Mouse (Mus musculus): ENCODE results near the gene Aldoc.
"Not testable (repeated sequence)": the region's sequence is repeated elsewhere in the genome, so short reads cannot be mapped to it uniquely, and the experiment has no call there.

Aldoc gene

DNA sequence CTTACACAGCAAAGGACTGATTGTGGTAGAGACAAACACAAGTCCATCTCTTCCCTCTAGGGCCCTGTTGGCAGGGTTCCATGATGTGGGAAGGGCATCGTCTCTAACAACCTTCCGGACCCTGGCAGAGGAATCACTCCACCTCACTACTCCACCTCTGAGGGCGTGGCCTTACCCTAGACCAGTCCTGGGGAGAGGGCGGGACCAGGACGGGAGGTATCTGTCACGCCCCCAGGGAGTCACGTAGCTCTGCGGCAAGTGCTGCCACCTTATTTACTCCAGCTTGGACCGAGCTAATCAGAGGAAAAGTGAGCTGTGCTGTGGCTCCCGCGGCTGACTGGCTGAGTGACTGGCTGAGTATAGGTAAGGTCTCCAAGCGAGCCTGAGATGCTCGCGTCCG lies at the start of gene Aldoc:
Gene Aldoc (plus strand): TSS at position 109 of the 400 bp plus-strand sequence.
- peak; percentile 57 for DNase-seq (ENCODE audit: low spot score)

DNA sequence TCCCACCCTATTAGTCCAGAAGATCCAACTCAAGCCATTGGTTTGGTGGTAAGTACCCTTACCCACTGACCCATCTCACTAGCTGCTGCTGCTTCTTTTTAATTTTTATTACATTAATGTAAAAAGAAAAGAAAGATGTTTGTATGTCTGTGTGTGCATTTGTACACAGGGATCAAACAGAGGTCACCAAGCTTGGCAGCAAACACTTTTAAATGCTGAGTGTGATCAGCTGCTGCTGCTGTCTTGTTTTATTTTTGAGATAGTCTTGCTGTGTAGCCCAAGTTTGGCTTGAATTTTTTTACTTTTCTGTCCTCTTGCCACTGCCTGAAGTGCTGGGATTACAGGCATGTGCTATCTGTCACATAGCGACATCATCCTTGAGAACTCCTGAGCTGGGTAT lies 47.2 kb upstream of the Aldoc start:
- DNase-seq (ENCODE audit: low spot score) = no peak

DNA sequence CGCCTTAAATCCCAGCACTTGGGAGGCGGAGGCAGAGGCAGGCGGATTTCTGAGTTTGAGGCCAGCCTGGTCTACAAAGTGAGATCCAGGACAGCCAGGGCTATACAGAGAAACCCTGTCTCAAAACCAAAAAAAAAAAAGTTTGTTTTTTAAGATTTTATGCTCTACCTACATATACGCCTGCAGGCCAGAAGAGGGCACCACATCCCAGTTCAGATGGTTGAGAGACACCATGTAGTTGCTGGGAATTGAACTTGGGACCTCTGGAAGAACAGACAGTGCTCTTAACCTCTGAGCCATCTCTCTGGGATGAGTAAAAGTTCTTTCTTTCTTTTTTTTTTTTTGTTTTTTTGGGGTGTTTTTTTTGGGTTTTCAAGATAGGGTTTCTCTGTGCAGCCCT lies 46.6 kb upstream of the Aldoc start:
- DNase-seq (ENCODE audit: low spot score) = not testable (repeated sequence)

DNA sequence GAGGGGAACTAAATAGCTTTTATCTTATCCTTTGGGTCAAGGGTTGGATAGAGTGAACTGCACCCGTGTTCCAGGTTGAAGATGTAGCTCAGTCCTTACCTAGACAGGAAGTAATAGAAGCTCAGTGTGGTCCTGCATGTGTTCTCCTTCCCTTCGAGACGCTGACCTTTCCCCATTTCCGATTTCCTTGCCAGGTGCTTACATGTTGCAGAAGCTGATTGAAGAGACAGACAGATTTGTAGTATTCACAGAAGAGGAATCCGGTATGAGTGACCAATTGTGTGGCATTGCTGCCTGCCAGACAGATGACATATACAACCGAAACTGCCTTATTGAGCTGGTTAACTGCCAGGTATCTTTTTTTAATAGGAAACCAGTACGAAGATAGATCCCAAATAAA lies 43.9 kb upstream of the Aldoc start:
- DNase-seq (ENCODE audit: low spot score) = no peak

DNA sequence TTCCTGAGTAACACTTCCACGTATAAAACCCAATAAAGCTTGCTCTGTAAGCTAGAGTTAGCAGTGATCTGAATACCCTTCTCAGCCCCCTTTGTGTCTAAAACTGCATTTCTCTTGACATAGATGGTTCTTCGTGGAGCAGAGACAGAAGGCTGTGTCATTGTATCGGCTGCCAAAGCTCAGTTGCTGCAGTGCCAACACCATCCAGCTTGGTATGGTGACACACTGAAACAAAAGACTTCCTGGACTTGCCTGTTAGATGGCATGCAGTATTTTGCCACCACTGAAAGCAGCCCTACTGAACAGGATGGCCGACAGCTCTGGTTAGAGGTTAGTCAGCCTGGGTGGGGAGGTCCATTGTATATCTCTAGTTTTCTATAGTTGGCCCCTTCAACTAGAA lies 43.2 kb upstream of the Aldoc start:
- no peak for DNase-seq (ENCODE audit: low spot score)

DNA sequence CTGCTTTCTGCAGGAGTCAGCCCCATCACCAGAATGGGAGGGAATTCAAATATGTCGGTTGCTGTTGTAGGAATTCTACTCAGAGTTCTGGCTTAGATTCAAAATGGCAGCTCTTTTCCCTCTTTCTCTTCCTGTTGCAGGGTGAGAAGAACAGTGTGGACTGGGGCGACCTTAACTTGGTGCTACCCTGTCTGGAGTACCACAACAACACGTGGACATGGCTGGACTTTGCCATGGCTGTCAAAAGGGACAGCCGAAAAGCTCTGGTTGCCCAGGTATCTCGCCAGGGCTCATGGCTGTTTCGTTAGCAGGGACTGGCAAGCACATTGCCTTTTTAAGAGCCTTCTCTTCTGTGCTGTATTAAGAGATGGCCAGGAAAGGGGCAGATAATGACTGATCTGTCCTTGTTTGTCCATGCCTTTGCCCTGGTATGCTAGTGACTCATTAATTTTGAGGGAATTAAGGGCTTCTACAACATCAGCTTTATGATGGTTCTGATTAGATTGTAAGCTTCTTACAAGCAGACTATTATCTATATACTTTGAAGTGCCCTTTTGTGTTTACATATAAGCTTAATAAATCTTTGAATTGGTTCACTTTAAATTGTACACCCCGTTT lies 33.5 kb upstream of the Aldoc start:
- no peak for DNase-seq (ENCODE audit: low spot score)

DNA sequence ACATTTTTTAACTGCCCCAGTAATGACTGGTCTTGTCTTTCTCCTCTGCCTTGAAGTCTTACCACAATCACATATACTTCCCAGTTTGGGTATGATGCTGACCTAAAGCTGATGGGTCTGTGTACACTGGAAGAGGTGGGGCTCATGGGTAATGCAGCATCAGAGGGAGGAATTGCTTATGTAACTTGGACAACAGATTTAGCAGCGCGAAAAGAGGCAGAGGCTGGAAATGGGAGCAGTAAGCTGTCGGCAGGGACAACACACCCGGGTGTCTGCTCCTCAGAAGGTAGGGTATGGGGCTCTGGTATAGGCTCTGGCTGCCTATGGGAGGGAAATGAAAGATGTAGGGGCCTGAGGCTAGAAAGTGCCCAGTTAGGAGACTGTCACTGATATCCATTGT lies 32.1 kb upstream of the Aldoc start, which contains the start of gene BC030499:
Gene BC030499 (plus strand): TSS at position 188 of the 400 bp plus-strand sequence.
- DNase-seq (ENCODE audit: low spot score) = no peak

DNA sequence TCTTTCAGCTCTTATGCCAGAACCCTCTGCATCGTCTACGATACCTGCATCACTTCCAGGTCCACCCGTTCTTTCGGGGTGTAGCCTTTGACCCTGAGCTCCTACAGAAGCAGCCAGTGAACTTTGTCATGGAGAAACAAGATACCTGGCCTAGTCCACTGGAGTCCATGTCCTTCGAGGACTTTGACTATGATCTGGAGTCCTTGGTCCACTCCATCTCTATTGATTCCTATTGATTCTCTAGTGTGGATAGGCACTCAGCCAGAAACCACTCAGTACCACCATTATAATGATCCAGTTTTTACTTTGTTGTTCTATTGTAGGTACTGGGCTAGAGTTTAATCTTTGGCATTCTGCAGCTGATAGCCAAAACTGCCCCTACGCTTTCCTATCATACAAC lies 28.2 kb upstream of the Aldoc start:
- DNase-seq (ENCODE audit: low spot score) = no peak

DNA sequence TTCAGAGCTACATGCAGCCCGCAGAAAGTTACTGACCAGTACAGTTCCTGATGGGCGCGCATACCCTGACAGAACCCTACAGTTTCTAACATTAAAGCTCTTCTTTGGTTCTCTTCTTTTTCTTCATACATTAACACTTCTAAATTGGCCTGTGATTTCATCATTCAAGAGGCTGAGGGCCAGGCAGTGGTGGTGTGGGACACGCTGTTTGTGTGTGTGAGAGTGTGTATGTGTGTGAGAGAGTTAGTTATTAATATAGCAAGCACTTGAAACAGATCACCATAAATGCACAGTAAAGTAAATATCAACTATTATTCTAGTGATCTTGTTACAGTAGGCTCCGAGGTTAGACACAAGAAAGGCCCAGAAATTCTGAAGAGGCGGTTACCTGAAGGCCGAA lies 21.9 kb upstream of the Aldoc start:
- no peak for DNase-seq (ENCODE audit: low spot score)

DNA sequence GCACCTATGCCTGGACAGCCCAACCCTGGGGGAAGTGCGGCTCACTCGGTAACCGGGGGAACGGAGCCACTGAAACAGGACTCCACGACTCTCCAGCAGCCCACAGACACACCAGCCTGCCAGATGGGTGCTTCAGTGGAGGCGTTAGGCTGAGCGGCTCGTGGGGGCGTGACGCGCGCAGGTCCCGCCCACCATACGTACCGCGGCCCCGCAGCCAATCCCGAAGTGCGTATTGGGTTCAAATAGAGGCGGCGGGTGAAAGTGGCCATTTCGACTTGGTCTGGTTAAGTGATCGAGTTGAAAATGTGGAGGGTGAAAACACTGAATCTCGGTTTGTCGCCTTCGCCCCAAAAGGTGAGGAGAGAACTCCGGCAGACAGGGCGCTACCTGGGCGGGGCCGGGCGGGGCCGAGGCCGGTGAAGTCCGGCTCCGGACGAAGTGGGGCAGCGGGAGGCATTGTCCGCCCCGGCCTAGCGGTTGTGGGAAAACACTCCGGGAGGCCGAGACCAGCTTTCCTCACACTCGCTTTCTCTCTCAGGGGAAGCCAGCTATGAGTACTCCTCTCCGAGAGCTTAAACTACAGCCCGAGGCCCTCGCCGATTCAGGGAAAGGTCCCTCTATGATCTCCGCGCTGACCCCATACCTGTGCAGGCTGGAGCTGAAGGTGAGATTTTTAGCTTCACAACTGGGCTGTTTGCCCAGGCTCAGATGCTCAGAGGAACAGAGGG lies 21.2 kb upstream of the Aldoc start, which contains the start of gene Spag5:
Gene Spag5 (plus strand): TSS at position 173 of the 728 bp plus-strand sequence.
- peak; percentile 87 for DNase-seq (ENCODE audit: low spot score)

DNA sequence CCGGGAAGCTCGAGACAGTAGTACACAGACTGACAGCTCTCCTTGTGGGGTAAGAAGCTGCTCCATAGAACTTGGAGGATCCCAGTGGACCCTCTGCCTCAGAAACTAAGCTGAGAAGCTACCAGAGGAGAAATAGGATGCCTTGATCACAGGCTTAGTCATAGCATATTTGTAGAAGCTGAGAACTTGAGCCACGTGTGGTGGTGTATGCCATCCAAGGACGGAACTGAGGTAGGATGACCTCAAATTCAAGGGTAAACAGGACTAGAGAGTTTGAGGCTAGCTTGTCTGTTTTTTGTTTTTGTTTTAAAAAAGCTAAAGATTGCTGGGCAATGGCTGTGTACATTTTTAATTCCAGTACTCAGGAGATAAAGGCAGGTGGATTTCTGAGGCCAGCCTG lies 17.5 kb upstream of the Aldoc start:
- DNase-seq (ENCODE audit: low spot score) = no peak

DNA sequence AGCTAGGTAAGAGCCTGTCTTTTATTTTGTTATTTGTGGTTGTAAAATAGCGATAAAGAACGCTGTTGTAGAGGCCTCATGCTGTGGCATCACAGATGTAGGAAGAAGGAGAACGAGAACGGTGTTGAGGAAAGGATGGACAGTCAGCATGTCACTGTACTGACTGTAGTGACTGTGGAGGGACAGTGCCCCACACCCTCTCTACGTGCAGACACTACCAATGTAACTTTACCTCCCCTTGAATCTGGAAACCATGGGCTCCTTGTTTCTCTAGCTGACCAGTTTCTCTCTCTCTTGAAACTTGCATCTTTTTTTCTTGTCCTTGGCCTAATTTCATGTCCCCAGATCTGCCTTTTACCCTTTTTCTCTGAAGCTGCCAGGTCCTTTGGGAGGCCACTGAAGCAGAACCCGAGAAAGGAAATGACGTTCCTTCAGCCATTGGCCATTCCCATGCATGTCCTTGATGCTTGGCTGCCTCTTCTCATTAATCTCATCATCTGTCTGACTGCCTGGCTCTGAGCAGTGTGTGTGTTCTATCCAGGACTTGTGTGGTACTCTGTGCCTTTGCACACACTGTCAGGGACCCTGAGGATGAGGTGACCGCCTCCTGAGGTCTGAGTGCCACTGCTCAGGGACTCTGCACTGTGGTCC lies 11.8 kb upstream of the Aldoc start:
- no peak for DNase-seq (ENCODE audit: low spot score)

DNA sequence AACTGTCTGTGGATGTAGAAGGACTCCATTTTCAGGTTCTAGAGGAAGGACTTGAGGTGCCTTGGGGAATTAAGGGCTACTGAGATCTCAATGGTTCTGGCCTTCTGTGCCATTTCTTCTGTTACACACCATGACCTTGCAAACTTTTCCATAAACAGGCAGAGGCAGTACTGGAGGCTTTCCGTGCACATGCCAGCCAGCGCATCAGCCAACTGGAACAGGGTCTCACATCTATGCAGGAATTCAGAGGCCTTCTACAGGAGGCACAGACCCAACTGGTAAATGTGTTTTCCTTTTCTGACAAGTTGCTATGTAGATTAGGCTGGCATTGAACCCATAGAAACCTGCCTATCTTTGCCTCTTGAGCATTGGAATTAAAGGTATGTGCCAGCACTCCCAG lies 9.1 kb upstream of the Aldoc start:
- no peak for DNase-seq (ENCODE audit: low spot score)

DNA sequence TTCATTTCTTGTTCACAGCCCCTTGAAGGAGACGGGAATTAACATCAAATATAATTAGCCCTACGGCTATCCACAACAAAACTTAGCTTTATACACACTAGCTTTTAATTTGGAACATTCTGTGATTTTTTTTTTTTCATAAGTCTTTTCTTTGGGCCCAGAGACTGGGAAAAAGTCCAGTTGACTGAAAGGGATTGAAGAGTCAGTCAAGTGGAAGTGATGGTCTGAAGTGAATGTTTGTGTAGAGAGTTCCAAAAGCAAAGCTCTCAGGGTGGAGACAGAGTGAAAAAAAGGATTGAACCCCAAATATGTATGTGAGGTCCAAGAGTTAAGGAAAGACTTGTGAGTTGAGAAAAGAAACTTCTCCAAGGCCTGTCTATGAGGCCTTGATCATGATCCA lies 4.4 kb upstream of the Aldoc start:
- no peak for DNase-seq (ENCODE audit: low spot score)

DNA sequence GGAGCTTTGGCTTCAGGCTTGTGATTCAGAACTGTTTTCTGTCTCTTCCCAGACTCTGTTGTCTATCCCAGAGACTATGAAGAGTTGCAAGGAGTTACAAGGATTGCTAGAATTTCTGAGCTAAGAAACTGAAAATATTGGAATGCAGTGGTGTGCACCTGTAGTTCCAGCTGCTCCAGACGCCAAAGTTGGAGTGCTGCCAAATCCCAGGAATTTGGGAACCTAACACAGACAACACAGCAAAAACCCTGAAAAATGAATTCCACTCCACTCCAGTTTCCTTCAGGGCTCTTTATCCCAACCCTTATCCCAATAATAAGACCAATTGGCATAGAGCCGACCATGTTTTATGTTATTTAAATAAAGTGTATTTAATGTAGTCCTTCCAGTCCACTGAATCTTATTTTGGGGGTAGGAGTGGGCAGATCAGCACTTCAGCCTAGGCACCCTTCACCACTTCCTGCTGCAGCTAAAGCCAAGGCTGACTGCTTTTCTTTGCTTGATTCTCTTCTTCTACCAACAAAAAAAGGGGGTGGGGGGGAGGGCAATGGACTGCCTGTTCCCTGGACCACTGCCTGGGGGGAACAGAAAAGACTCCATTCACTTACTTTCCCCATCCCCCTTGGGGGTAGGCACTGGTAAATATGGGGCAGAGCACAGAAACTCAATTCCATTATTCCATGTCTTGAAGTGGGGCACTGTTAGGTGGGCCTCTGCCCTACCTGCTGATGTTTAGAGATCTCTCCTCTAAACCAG lies 514 bp upstream of the Aldoc start:
- no peak for DNase-seq (ENCODE audit: low spot score)

DNA sequence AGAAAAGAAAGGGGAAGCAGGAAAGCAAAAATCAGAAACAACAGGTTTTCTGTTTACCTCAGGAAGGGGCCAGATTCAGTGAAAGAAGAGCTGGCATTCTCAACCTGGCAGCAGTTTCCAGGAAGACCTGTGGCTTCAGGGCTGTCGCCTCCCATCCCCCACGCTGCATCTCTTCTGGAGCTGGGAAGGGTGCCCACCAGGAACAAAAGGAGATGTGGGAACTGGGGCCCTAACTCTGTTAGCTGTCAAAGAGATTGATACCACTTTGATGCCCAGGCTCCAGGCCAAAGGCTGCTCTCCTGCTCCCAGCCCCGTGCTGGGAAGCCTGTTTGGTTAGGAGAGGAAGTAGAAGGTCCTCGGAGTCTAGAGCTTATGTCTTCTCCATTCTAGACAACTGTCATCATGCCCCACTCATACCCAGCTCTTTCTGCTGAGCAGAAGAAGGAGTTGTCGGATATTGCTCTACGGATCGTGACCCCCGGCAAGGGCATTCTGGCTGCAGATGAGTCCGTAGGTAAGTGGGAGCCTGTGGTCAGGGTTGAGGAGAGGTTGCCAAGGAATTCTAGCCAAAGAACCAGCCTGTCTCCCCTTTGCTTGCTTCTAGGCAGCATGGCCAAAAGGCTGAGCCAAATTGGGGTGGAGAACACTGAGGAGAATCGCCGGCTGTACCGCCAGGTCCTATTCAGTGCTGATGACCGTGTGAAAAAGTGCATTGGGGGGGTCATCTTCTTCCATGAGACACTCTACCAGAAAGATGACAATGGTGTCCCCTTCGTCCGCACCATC lies 1.4 kb downstream of the Aldoc start:
- no peak for DNase-seq (ENCODE audit: low spot score)

DNA sequence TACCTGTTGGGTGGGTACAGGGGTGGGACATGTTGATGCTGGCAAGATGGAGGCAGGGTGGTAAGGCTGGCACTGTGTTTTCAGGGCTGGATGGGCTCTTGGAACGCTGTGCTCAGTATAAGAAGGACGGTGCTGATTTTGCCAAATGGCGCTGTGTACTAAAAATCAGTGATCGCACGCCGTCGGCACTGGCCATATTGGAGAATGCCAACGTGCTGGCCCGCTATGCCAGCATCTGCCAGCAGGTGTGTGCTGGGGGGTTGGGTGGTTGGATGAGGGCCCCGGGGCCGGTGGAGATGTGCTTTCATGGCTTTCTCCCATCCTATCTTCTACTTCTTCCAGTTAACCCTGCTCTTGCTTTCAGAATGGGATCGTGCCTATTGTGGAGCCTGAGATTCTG lies 2.2 kb downstream of the Aldoc start:
- DNase-seq (ENCODE audit: low spot score) = no peak

DNA sequence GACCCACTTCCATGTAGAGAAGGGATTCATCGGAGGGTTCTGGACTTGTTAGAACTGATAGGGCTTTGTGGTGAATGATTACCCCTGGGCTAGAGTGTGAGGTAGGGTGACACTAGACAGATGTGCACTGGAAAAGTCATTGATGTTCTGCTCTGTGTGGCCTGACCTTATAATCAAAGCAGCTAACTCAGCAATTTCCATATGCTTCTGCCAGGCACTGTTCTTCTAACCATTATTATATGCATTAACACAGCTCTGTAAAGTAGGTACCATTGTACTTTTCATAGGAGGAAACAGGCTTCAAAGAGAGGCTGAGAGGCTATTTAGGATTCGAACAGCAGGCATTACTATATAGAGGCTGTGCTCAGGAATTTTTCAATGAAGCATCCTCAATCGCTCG lies 4.4 kb downstream of the Aldoc start:
- DNase-seq (ENCODE audit: low spot score) = no peak

DNA sequence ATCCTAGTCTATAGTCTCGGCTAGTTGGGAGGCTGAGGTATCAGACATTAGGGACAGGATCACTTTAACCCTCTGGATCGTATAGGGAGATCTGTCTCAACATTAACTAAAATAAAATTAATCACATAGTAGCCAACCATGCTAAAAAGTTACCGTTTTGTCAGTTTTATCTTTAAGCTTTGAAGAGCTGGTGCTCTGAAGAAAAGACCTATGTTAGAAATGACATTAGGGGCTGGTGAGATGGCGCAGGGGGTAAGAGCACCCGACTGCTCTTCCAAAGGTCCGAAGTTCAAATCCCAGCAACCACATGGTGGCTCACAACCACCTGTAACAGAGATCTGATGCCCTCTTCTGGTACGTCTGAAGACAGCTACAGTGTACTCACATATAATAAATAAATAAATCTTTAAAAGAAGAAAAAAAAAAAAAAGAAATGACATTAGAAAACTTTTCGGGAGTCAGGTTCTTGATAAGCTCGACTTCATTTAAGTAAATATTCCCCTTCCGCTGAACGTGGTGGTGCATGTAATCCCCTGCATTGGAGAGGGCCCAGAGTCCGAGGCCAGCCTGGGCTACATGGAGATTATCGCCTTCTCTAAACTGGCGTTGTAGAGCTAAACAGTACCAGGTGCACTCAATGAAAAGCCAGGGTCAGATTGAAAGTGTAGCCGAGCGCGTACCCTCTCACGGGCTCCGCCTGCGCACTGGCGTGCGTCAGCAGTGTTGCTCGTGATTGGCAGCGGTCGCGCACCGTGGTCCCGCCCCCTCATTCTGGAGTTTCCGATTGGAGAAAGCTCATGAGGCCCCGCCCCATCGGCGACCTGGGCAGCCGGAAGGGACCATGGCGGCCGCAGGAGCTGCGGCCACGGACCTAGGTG lies 5.1 kb downstream of the Aldoc start, which contains the start of gene Pigs:
Gene Pigs (plus strand): TSS at position 782 of the 878 bp plus-strand sequence.
- DNase-seq (ENCODE audit: low spot score) = peak; percentile 90

DNA sequence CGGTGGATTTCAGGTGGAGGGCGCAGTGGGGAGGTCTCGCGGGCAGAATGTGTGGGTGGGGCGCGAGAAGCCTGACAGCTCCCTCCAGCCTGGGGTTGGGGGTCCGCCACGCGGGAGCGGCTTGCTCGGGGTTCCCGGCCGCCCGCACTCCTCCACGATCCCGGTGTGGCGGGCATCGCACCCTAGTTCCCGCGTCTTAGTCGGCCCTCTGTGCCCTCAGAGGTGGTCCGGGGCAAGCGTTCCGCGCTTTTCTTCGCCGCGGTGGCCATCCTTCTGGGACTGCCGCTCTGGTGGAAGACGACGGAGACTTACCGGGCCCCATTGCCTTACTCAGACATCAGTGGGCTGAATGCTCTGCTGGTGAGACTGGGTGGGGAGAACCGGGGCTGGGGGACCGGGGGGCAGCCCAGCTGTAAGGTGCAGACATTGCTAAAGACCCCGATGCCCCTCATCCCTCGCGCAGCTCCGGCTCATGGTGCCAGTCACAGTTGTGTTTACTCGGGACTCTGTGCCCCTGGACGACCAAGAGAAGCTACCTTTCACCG lies 5.8 kb downstream of the Aldoc start:
- no peak for DNase-seq (ENCODE audit: low spot score)

Data from ovary, postnatal 14 days (tissue).